Mouse (Mus musculus) brain, embryonic 18.5 days (tissue): ENCODE measurements around the gene Frmd5.
"Not testable (repeated sequence)": the region's sequence is repeated elsewhere in the genome, so short reads cannot be mapped to it uniquely, and the experiment has no call there.

ENCODE experiments used
- DNase-seq: peaks from one replicate; pipeline ENCODE4 v3.0.0-alpha.2; 2012; ENCODE audit warnings: low read depth, low spot score

The Frmd5 gene

GRCm38 (mm10) chr2:121575741-121576201, 231.1 kb downstream of the Frmd5 start:
- DNase-seq = no peak

GRCm38 (mm10) chr2:121574066-121574630, 232.7 kb downstream of the Frmd5 start:
- DNase-seq = no peak

- DNase-seq = peak; percentile 45
These were observed 235.1 kb downstream of the Frmd5 start for GRCm38 (mm10) chr2:121571780-121572179.

- no peak for DNase-seq
These were observed 235.8 kb downstream of the Frmd5 start for GRCm38 (mm10) chr2:121570999-121571655.

GRCm38 (mm10) chr2:121570049-121570448, 236.8 kb downstream of the Frmd5 start:
- no peak for DNase-seq

GRCm38 (mm10) chr2:121565911-121566310, 241.0 kb downstream of the Frmd5 start:
- no peak for DNase-seq

GRCm38 (mm10) chr2:121563117-121563516, 243.8 kb downstream of the Frmd5 start:
- DNase-seq = no peak

- DNase-seq = no peak
These were observed 255.6 kb downstream of the Frmd5 start for GRCm38 (mm10) chr2:121551271-121551670.

GRCm38 (mm10) chr2:121549630-121550029, 257.3 kb downstream of the Frmd5 start:
- no peak for DNase-seq

- no peak for DNase-seq
These were observed 262.1 kb downstream of the Frmd5 start for GRCm38 (mm10) chr2:121544829-121545228.

- DNase-seq = no peak
These were observed 281.8 kb downstream of the Frmd5 start for GRCm38 (mm10) chr2:121525056-121525455.

- not testable (repeated sequence) for DNase-seq
These were observed 284.1 kb downstream of the Frmd5 start for GRCm38 (mm10) chr2:121522830-121523229.

GRCm38 (mm10) chr2:121522006-121522405, 284.9 kb downstream of the Frmd5 start:
- DNase-seq = no peak

- not testable (repeated sequence) for DNase-seq
These were observed 288.2 kb downstream of the Frmd5 start for GRCm38 (mm10) chr2:121518711-121519110.

GRCm38 (mm10) chr2:121518106-121518505, 288.8 kb downstream of the Frmd5 start:
- DNase-seq = no peak

GRCm38 (mm10) chr2:121514211-121514610, 292.7 kb downstream of the Frmd5 start:
- DNase-seq = no peak

- DNase-seq = not testable (repeated sequence)
These were observed 293.7 kb downstream of the Frmd5 start for GRCm38 (mm10) chr2:121512991-121513765.

GRCm38 (mm10) chr2:121511401-121511800, 295.5 kb downstream of the Frmd5 start:
- no peak for DNase-seq

GRCm38 (mm10) chr2:121509584-121509983, 297.3 kb downstream of the Frmd5 start:
- no peak for DNase-seq

GRCm38 (mm10) chr2:121507951-121508330, 298.9 kb downstream of the Frmd5 start:
- no peak for DNase-seq

GRCm38 (mm10) chr2:121507173-121507950, 299.5 kb downstream of the Frmd5 start:
- no peak for DNase-seq
